Mouse (Mus musculus): ENCODE results near the gene Fermt3. TPM values are rescaled to one million over a fixed set of nuclear protein-coding genes. Genes with fewer than 3 reads are reported as not detected.
A peak's percentile ranks its signal among the peaks of the same experiment; 100 is the strongest.

The Fermt3 gene
- polyA plus RNA-seq, 1 experiment from 2014 or later, result 7.6 TPM

GRCm38 (mm10) chr19:6975537-6976521 is 43.4 kb downstream of the Fermt3 start, which contains the start of gene Plcb3:
Gene Plcb3, minus strand, starts transcription at chr19:6976470.
- no peak for ATAC-seq (ENCODE audit: low FRiP score, low TSS enrichment)
- TF ChIP-seq CTCF (IDR thresholded peaks at IDR 0.05; ENCODE audit: low read depth) (peak; percentile 57), EP300 (optimal IDR thresholded peaks at IDR 0.05) (no peak)
- H3K27ac ChIP-seq (replicated peaks), result peak within 1 kb of the TSS; percentile 93
- H3K9me3 ChIP-seq (ENCODE audit: control insufficient read depth, low read length), result no peaks in the 10 kb centered on the region
- H3K27me3 ChIP-seq (ENCODE audit: control insufficient read depth, insufficient read depth, low read length), result no peaks in the 10 kb centered on the region
- H3K4me3 ChIP-seq (ENCODE audit: low read depth, low read length), result peak within 1 kb of the TSS; percentile 65
- peaks cover 4% of the 10 kb centered on the region for H3K4me1 ChIP-seq (replicated peaks; ENCODE audit: control insufficient read depth, insufficient read depth)
- H3K36me3 ChIP-seq (ENCODE audit: control insufficient read depth, insufficient read depth, low read length), result peaks cover 6% of the 10 kb centered on the region
- under 1% methylated on average over 16 of the region's 16 CpGs for WGBS
- H3K9ac ChIP-seq (ENCODE audit: low read length), result peak within 1 kb of the TSS; percentile 69
- DNase-seq (ENCODE audit: low spot score), result peak; percentile 67
- H3K4me2 ChIP-seq (replicated peaks; ENCODE audit: low read depth), result peak within 1 kb of the TSS; percentile 74

- Histone ChIP-seq H3K4me3 (ENCODE audit: low read depth, low read length) (peak within 1 kb of the TSS; percentile 65), H3K27ac (replicated peaks) (peak within 1 kb of the TSS; percentile 93), H3K36me3 (ENCODE audit: control insufficient read depth, insufficient read depth, low read length) (peaks cover 6% of the 10 kb centered on the region), H3K9me3 (ENCODE audit: control insufficient read depth, low read length) (no peaks in the 10 kb centered on the region), H3K27me3 (ENCODE audit: control insufficient read depth, insufficient read depth, low read length) (no peaks in the 10 kb centered on the region), H3K4me1 (replicated peaks; ENCODE audit: control insufficient read depth, insufficient read depth) (peaks cover 13% of the 10 kb centered on the region), H3K9ac (ENCODE audit: low read length) (peak within 1 kb of the TSS; percentile 69), H3K4me2 (replicated peaks; ENCODE audit: low read depth) (peak within 1 kb of the TSS; percentile 74)
- WGBS, result 1% methylated on average over 46 of the region's 84 CpGs
- ATAC-seq (ENCODE audit: low FRiP score, low TSS enrichment) (peak; percentile 74), DNase-seq (ENCODE audit: low spot score) (peak; percentile 92)
- TF ChIP-seq CTCF (IDR thresholded peaks at IDR 0.05; ENCODE audit: low read depth) (no peak), EP300 (optimal IDR thresholded peaks at IDR 0.05) (no peak)
Observed at GRCm38 (mm10) chr19:6974211-6975205, 44.8 kb downstream of the Fermt3 start, which contains the start of gene Ppp1r14b. Gene Ppp1r14b, plus strand, starts transcription at chr19:6974968.

GRCm38 (mm10) chr19:6973581-6974190 is 45.6 kb downstream of the Fermt3 start:
- DNase-seq (ENCODE audit: low spot score), result no peak
- Histone ChIP-seq H3K9me3 (ENCODE audit: control insufficient read depth, low read length) (no peaks in the 10 kb centered on the region), H3K4me2 (replicated peaks; ENCODE audit: low read depth) (peak overlapping the region; percentile 74), H3K27me3 (ENCODE audit: control insufficient read depth, insufficient read depth, low read length) (no peaks in the 10 kb centered on the region), H3K4me1 (replicated peaks; ENCODE audit: control insufficient read depth, insufficient read depth) (peaks cover 13% of the 10 kb centered on the region), H3K36me3 (ENCODE audit: control insufficient read depth, insufficient read depth, low read length) (peaks cover 6% of the 10 kb centered on the region), H3K4me3 (ENCODE audit: low read depth, low read length) (peak overlapping the region; percentile 65), H3K9ac (ENCODE audit: low read length) (no peak overlapping the region), H3K27ac (replicated peaks) (peak overlapping the region; percentile 93)
- 31% methylated on average over 12 of the region's 12 CpGs for WGBS
- TF ChIP-seq CTCF (IDR thresholded peaks at IDR 0.05; ENCODE audit: low read depth) (no peak), EP300 (optimal IDR thresholded peaks at IDR 0.05) (no peak)
- ATAC-seq (ENCODE audit: low FRiP score, low TSS enrichment), result no peak

GRCm38 (mm10) chr19:6972247-6972917 is 46.9 kb downstream of the Fermt3 start:
- no peak overlapping the region for H3K9ac ChIP-seq (ENCODE audit: low read length)
- WGBS, result 76% methylated on average over 13 of the region's 13 CpGs
- no peaks in the 10 kb centered on the region for H3K36me3 ChIP-seq (ENCODE audit: control insufficient read depth, insufficient read depth, low read length)
- H3K4me2 ChIP-seq (replicated peaks; ENCODE audit: low read depth), result no peak overlapping the region
- DNase-seq (ENCODE audit: low spot score), result no peak
- H3K27ac ChIP-seq (replicated peaks), result peak overlapping the region; percentile 56; the same call in 1 of the 2 replicates
- no peak overlapping the region for H3K4me3 ChIP-seq (ENCODE audit: low read depth, low read length)
- no peak for ATAC-seq (ENCODE audit: low FRiP score, low TSS enrichment)
- H3K27me3 ChIP-seq (ENCODE audit: control insufficient read depth, insufficient read depth, low read length), result no peaks in the 10 kb centered on the region
- no peak for TF ChIP-seq EP300 (optimal IDR thresholded peaks at IDR 0.05)
- no peak for TF ChIP-seq CTCF (IDR thresholded peaks at IDR 0.05; ENCODE audit: low read depth)
- H3K4me1 ChIP-seq (replicated peaks; ENCODE audit: control insufficient read depth, insufficient read depth), result peaks cover 10% of the 10 kb centered on the region
- H3K9me3 ChIP-seq (ENCODE audit: control insufficient read depth, low read length), result no peaks in the 10 kb centered on the region

- peak overlapping the region; percentile 56; the same call in 1 of the 2 replicates for H3K27ac ChIP-seq (replicated peaks)
Observed at GRCm38 (mm10) chr19:6971644-6972043, 47.6 kb downstream of the Fermt3 start.

More at GRCm38 (mm10) chr19:6971644-6972043, 47.6 kb downstream of the Fermt3 start:
- peaks cover 10% of the 10 kb centered on the region for H3K4me1 ChIP-seq (replicated peaks; ENCODE audit: control insufficient read depth, insufficient read depth)
- no peak for TF ChIP-seq CTCF (IDR thresholded peaks at IDR 0.05; ENCODE audit: low read depth)
- H3K4me2 ChIP-seq (replicated peaks; ENCODE audit: low read depth), result no peak overlapping the region
- H3K36me3 ChIP-seq (ENCODE audit: control insufficient read depth, insufficient read depth, low read length), result no peaks in the 10 kb centered on the region
- H3K4me3 ChIP-seq (ENCODE audit: low read depth, low read length), result no peak overlapping the region
- WGBS, result 31% methylated on average over 6 of the region's 6 CpGs
- no peaks in the 10 kb centered on the region for H3K9me3 ChIP-seq (ENCODE audit: control insufficient read depth, low read length)
- no peak overlapping the region for H3K9ac ChIP-seq (ENCODE audit: low read length)
- H3K27me3 ChIP-seq (ENCODE audit: control insufficient read depth, insufficient read depth, low read length), result no peaks in the 10 kb centered on the region
- ATAC-seq (ENCODE audit: low FRiP score, low TSS enrichment) (no peak), DNase-seq (ENCODE audit: low spot score) (no peak)

Measured in stomach, postnatal 0 days (tissue).